Mouse (Mus musculus) spleen, postnatal 10 days (tissue): ENCODE measurements at regions not wholly inside any gene's neighbourhood (a gene's known extent, or its start where the extent isn't known, plus 50 kb on each side); places are given as distances from the start of the nearest gene placed in this dataset.
A peak's percentile ranks its signal among the peaks of the same experiment; 100 is the strongest.

Source experiments
- DNase-seq, 2 experiments: peaks; one replicate each; pipeline ENCODE4 v3.0.0; 2021 to 2022; ENCODE audit warnings: low spot score in 2 of 2

- no peak for DNase-seq
Measured at GRCm38 (mm10) chr5:112167790-112168189, 84.5 kb downstream of the Cryba4 start.

GRCm38 (mm10) chr5:112171325-112171724 is 81.0 kb downstream of the Cryba4 start:
- no peak for DNase-seq

- DNase-seq: peak in 1 of 2 experiments; percentile 50
Measured at GRCm38 (mm10) chr5:112179213-112180057, 72.9 kb downstream of the Cryba4 start.

GRCm38 (mm10) chr5:112182775-112183174 is 69.5 kb downstream of the Cryba4 start:
- peak; percentile 7 to 26 for DNase-seq

- DNase-seq: no peak
Measured at GRCm38 (mm10) chr5:112195667-112196066, 56.7 kb downstream of the Cryba4 start.
